Mouse (Mus musculus): ENCODE results near the gene Sirt7.

The Sirt7 gene

GRCm38 (mm10) chr11:120625152-120625775 lies at the start of gene Sirt7:
TSS of gene Sirt7 (minus strand) at chr11:120625240.
- no peak for DNase-seq

GRCm38 (mm10) chr11:120673594-120674122 lies 48.6 kb upstream of the Sirt7 start:
- DNase-seq = no peak

- peak; percentile 98 for DNase-seq
These were observed 47.9 kb upstream of the Sirt7 start, which contains the start of gene Aspscr1 for GRCm38 (mm10) chr11:120672687-120673593. TSS of gene Aspscr1 (plus strand) at chr11:120672973.

- DNase-seq = no peak
These were observed 41.6 kb upstream of the Sirt7 start for GRCm38 (mm10) chr11:120666617-120667016.

- no peak for DNase-seq
These were observed 40.4 kb upstream of the Sirt7 start for GRCm38 (mm10) chr11:120665406-120665805.

- no peak for DNase-seq
These were observed 38.7 kb upstream of the Sirt7 start for GRCm38 (mm10) chr11:120663714-120664113.

GRCm38 (mm10) chr11:120662759-120663158 lies 37.7 kb upstream of the Sirt7 start:
- DNase-seq = no peak

- DNase-seq = no peak
These were observed 36.0 kb upstream of the Sirt7 start, which contains the start of gene Notum for GRCm38 (mm10) chr11:120661076-120661460. TSS of gene Notum (minus strand) at chr11:120661175.

GRCm38 (mm10) chr11:120660301-120661075 lies 35.4 kb upstream of the Sirt7 start:
- peak; percentile 19 for DNase-seq

GRCm38 (mm10) chr11:120659509-120660300 lies 34.7 kb upstream of the Sirt7 start:
- DNase-seq = no peak

- peak; percentile 86 for DNase-seq
These were observed 33.9 kb upstream of the Sirt7 start for GRCm38 (mm10) chr11:120658876-120659410.

- no peak for DNase-seq
These were observed 32.3 kb upstream of the Sirt7 start for GRCm38 (mm10) chr11:120657301-120657700.

- no peak for DNase-seq
These were observed 29.7 kb upstream of the Sirt7 start for GRCm38 (mm10) chr11:120654741-120655140.

GRCm38 (mm10) chr11:120651872-120652271 lies 26.8 kb upstream of the Sirt7 start:
- no peak for DNase-seq

GRCm38 (mm10) chr11:120648001-120648476 lies 23.0 kb upstream of the Sirt7 start, which contains the start of gene Myadml2:
TSS of gene Myadml2 (minus strand) at chr11:120648158.
- peak; percentile 52 for DNase-seq

GRCm38 (mm10) chr11:120647047-120647830 lies 22.2 kb upstream of the Sirt7 start:
- DNase-seq = no peak

- peak; percentile 97 for DNase-seq
These were observed 18.6 kb upstream of the Sirt7 start, which contains the start of gene Pycr1 for GRCm38 (mm10) chr11:120643601-120643987. TSS of gene Pycr1 (minus strand) at chr11:120643769.

- DNase-seq = peak; percentile 42
These were observed 18.0 kb upstream of the Sirt7 start for GRCm38 (mm10) chr11:120642939-120643600.

- no peak for DNase-seq
These were observed 16.8 kb upstream of the Sirt7 start for GRCm38 (mm10) chr11:120641869-120642268.

- no peak for DNase-seq
These were observed 16.2 kb upstream of the Sirt7 start for GRCm38 (mm10) chr11:120641255-120641654.
